Mouse (Mus musculus) kidney, adult 2 months (tissue): Measurements from ENCODE around the gene Gm1673. TPM values are rescaled to one million over a fixed set of nuclear protein-coding genes. Genes with fewer than 3 reads are reported as not detected.

ENCODE experiments used
- DNase-seq: peaks from one replicate; pipeline ENCODE4 v3.0.0; 2021
- H3K27ac ChIP-seq: fragments of 200-500 bp; 2 replicates; pipeline ENCODE4 v1.5.1; 2012; ENCODE audit warnings: low read depth, low read length, control low read depth, inconsistent platforms; ENCODE audit not compliant: insufficient read depth
- H3K27me3 ChIP-seq: fragments of 200-500 bp; replicated peaks from 2 replicates; pipeline ENCODE4 v1.6.1; 2012; ENCODE audit warnings: mild to moderate bottlenecking, moderate library complexity, low read length, inconsistent platforms; ENCODE audit not compliant: control insufficient read depth, insufficient read depth
- H3K36me3 ChIP-seq: fragments of 200-500 bp; 2 replicates; pipeline ENCODE4 v1.6.1; 2012; ENCODE audit warnings: mild to moderate bottlenecking, moderate library complexity, low read length, inconsistent platforms; ENCODE audit not compliant: control insufficient read depth, insufficient read depth
- H3K4me1 ChIP-seq: fragments of 200-500 bp; 2 replicates; pipeline ENCODE4 v1.6.1; 2011; ENCODE audit warnings: low read length; ENCODE audit not compliant: control insufficient read depth, insufficient read depth
- H3K4me3 ChIP-seq: fragments of 200-500 bp; 2 replicates; pipeline ENCODE4 v1.5.1; 2011; ENCODE audit warnings: mild to moderate bottlenecking, low read depth, low read length, control low read depth; ENCODE audit not compliant: insufficient read depth
- CTCF ChIP-seq: fragments of 200-500 bp; conservative IDR thresholded peaks from 2 replicates; pipeline ENCODE4 v1.5.1; 2011; ENCODE audit warnings: low read depth, mild to moderate bottlenecking, control low read depth, low read length, moderate library complexity, mixed read lengths; ENCODE audit not compliant: insufficient read depth, insufficient read length
- POLR2A ChIP-seq: fragments of 200-500 bp; IDR thresholded peaks from one replicate; pipeline ENCODE4 v1.6.1; 2011; ENCODE audit warnings: low read depth, low read length, control low read depth
- WGBS: fragments of 180-500 bp; shearing (Covaris S2); methylation state at CpG from one replicate; pipeline ENCODE4 v1.1.7; 2018; 5-methylcytosine and 5-hydroxymethylcytosine counted together
- polyA plus RNA-seq: library from polyadenylated mRNA; depleted of rRNA; stranded (reverse); fragments of >200 nt; gene quantifications from 2 replicates; pipeline ENCODE4 v1.2.3, GENCODE M21; 2012

The Gm1673 gene
- polyA plus RNA-seq, 1 experiment: 3.3 TPM

DNA sequence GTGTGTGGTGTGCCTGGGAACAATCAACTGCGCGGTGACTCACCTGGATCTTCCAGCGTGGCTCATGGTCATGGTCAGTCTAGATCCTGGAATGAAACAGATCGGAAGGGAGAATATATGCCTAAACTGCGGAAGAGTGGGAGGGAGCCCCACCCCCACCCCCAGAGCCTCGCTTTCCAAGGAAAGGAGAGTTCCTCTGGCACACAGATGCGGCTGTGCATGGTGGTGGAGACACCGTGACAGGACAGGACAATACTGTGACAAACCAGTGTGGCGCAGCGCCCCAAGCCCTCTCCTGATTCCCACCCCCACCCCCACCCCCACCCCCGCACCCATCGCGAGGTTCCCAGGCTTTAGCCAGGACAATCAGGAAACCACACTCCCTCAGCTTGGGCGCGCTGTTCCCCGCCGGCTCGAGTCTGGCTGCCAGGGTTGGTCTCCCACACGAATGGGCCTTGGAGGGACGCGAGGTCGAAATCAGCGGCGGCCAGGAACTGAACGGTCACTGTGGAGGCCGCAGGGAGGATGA lies 438 bp upstream of the Gm1673 start:
- Histone ChIP-seq H3K27me3 (no peaks in the 10 kb centered on the region), H3K4me1 (no peaks in the 10 kb centered on the region), H3K27ac (no peak overlapping the region), H3K4me3 (peak overlapping the region; percentile 82), H3K36me3 (no peaks in the 10 kb centered on the region)
- TF ChIP-seq CTCF (no peak), POLR2A (no peak)
- no peak for DNase-seq
- WGBS: 7% methylated on average over 26 of the region's 26 CpGs

DNA sequence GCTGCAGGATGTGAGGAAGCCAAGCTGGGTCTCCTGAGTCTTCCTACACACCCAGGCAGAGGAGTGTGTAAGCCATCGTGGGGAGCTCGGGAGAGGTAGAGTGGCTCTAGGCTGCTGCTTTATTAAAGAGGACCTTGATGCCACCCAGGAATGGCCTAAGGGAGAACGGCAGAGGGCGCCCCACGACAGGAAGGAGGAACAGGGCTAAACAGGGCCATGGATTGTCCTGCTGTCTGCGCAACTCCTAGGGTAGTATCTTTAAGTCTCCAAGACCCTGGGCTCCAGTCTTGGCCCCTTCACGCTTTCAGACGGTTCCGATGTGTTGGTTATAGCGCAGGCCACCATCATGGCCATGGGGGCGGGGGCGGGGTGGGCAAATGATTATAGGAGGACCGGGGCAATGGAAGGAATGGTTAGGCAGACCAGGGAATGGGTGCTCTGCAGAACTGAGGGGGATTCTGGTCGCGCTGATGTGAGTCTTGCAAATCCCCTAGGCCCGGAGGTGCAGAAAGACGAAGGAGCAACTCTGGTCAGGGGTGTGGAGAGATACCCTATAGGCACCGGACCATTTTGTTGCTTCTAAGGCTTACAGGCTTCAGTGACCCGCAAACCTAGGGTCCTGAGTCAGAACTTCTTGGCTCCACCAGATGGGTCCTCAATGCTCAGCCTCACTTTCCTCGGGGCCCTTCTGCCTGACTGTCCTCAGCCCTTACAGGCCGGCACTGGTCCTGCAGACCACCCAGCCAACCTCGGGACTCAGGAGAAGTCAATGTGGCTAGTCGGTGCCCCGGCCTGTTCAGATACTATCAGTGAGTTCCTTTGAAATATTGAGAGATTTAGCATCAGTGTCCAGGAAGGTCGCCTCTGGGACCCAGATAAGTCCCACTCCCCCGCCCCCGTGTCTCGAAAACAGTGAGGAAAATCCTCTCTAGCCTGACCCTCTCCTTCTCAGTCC lies 11.7 kb downstream of the Gm1673 start:
- Histone ChIP-seq H3K4me3 (no peak overlapping the region), H3K27me3 (peaks cover 2% of the 10 kb centered on the region; the same call in 1 of the 2 replicates), H3K4me1 (no peaks in the 10 kb centered on the region), H3K36me3 (no peaks in the 10 kb centered on the region), H3K27ac (no peak overlapping the region)
- peak; percentile 38 for DNase-seq
- WGBS: 39% methylated on average over 28 of the region's 28 CpGs
- TF ChIP-seq CTCF: peak; percentile 57
- no peak for TF ChIP-seq POLR2A

DNA sequence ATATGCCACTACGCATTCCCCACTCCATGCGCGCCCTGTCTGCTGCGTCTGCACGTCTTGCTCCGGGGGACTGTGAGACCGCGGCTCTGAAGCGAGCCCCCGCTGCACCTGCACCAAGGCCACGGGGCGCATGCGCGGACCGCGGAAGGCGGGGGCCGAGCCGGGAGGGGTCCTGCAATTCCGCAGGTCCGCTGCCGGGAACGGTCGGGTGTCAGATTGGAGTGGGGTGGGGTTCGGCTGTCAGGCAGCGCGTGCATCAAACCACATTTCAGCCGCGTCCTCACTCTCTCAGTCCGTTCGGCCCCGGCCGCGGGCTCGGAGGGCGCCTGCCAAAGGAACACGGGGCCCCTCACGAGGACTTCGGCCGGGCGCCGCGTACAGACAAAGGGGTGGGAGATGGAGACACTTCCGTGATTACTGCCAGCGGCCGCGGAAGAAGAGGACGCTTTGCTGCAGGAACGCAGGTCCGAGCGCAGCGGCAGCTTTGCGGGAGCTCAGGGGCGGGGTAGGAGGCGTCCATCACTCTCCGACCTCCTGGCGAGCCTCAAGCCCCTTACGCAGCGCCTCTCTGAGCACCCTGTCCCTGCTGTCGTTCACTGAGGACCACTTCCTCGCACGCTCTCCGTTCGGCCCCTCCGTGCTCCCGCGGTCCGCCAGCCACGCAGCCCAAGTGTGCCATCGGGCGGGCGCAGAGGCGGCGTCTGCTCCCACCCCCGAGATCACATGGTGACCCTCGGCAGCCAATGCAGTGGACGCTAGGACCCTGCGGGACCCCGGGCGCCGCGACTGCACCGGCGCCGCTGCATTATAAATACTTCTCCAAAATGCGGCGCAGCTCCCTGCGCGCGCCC lies 12.8 kb downstream of the Gm1673 start, which contains the start of gene Nat8l:
TSS of gene Nat8l (plus strand) at position 142 of the 851 bp plus-strand sequence.
- DNase-seq: peak; percentile 14
- 2% methylated on average over 90 of the region's 90 CpGs for WGBS
- H3K27me3 ChIP-seq: peaks cover 2% of the 10 kb centered on the region; the same call in 1 of the 2 replicates
- no peaks in the 10 kb centered on the region for H3K36me3 ChIP-seq
- H3K4me3 ChIP-seq: peak within 1 kb of the TSS; percentile 52
- no peaks in the 10 kb centered on the region for H3K4me1 ChIP-seq
- TF ChIP-seq CTCF (no peak), POLR2A (no peak)
- no peak within 1 kb of the TSS for H3K27ac ChIP-seq

DNA sequence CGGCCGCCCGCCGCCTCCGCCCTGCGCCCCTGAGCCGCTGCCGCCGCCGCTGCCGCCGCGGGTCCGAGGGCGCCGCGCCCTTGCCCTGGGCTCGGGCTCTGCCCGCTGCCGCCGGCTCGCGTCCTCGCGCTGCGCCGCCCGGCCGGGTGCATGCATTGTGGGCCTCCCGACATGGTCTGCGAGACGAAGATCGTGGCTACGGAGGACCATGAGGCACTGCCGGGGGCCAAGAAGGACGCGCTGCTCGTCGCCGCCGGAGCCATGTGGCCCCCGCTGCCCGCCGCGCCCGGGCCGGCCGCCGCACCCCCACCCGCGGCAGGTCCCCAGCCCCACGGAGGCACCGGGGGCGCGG lies 13.4 kb downstream of the Gm1673 start:
- TF ChIP-seq POLR2A (no peak), CTCF (no peak)
- no peak for DNase-seq
- H3K27ac ChIP-seq: no peak overlapping the region
- no peaks in the 10 kb centered on the region for H3K4me1 ChIP-seq
- H3K27me3 ChIP-seq: peaks cover 2% of the 10 kb centered on the region; the same call in 1 of the 2 replicates
- H3K36me3 ChIP-seq: no peaks in the 10 kb centered on the region
- H3K4me3 ChIP-seq: peak overlapping the region; percentile 52
- WGBS: 6% methylated on average over 54 of the region's 55 CpGs

DNA sequence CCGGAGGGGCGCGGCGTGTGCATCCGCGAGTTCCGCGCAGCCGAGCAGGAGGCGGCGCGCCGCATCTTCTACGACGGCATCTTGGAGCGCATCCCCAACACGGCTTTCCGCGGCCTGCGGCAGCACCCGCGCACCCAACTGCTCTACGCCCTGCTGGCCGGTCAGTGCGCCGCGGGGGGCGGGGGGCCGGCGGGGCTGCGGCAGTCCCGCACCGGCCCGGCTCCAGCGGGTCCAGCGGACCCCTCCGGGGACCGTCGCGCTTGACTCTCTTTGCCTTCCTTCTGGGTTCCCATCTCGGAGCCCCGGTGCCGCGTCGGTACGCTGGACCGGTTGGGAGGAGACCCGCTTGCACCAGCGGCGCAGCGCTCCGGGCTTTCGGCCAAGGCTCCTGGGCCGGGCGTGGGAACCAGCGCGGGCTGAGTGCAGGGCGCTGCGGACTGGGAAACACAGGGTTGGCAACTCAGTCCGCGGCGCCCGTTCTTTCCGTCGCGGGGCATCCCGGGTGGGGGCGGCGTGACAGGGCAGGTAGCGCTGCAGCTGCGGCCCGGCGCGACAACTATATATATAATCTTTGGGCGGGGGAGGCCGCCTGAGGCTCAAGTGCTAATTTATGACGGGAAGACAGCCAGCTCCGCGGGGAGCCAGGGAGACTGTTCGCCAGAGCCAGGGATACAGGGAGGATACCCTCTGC lies 14.0 kb downstream of the Gm1673 start:
- TF ChIP-seq CTCF (no peak), POLR2A (no peak)
- H3K27ac ChIP-seq: no peak overlapping the region
- H3K4me1 ChIP-seq: no peaks in the 10 kb centered on the region
- H3K4me3 ChIP-seq: peak overlapping the region; percentile 52; the same call in 1 of the 2 replicates
- no peaks in the 10 kb centered on the region for H3K36me3 ChIP-seq
- peak; percentile 50 for DNase-seq
- WGBS: 1% methylated on average over 80 of the region's 80 CpGs
- H3K27me3 ChIP-seq: peaks cover 2% of the 10 kb centered on the region; the same call in 1 of the 2 replicates

DNA sequence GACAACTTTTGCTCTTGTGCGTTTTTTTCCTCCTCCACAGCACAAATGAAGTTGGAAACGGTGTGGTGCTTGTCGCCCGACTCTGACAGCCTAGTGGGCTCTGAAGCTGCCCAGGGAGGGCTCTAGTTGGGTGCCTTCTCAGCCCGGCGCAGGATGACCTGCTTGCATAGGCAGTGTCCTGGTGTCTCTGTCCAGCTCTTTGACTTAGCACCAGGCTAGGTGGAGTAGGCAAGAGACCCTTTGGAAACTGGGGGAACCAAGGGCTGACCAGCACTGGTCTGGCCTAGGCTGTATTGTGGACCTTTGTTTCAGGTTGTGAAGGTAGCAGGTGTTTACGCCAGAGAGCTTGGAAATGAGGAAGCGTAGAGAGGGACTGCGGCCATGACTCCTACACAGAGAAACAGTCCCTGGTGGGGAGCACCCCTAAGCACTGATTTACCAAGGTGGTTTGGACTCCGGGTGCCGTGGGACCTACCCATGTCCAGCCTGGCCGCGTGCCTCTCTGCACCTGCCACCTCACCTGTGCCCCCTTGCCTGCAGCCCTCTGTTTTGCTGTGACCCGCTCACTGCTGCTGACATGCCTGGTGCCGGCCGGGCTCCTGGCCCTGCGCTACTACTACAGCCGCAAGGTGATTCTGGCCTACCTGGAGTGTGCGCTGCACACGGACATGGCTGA lies 14.7 kb downstream of the Gm1673 start:
- Histone ChIP-seq H3K4me1 (no peaks in the 10 kb centered on the region), H3K4me3 (no peak overlapping the region), H3K36me3 (no peaks in the 10 kb centered on the region), H3K27ac (no peak overlapping the region), H3K27me3 (peaks cover 2% of the 10 kb centered on the region; the same call in 1 of the 2 replicates)
- TF ChIP-seq CTCF (no peak), POLR2A (no peak)
- WGBS: 78% methylated on average over 20 of the region's 20 CpGs
- DNase-seq: no peak
